Mouse (Mus musculus) liver, embryonic 16.5 days (tissue): Measurements from ENCODE around the gene Pithd1. TPM values are rescaled to one million over a fixed set of nuclear protein-coding genes. Genes with fewer than 3 reads are reported as not detected.
A peak's percentile ranks its signal among the peaks of the same experiment; 100 is the strongest.
"Not testable (repeated sequence)": the region's sequence is repeated elsewhere in the genome, so short reads cannot be mapped to it uniquely, and the experiment has no call there.

Source experiments
- ATAC-seq: fragments of 200-750 bp; cut with Nextera tagmentation; 2 replicates; pipeline ENCODE4 v1.8.0; 2017; ENCODE audit warnings: low read depth, mild to moderate bottlenecking, moderate number of reproducible peaks, moderate library complexity
- H3K27ac ChIP-seq: fragments of 300-500 bp; sonication (generic); 2 replicates; pipeline ENCODE4 v1.5.1; 2014; ENCODE audit warnings: mild to moderate bottlenecking, low read length
- H3K27me3 ChIP-seq: fragments of 300-500 bp; sonication (generic); 2 replicates; pipeline ENCODE4 v1.6.1; 2014; ENCODE audit warnings: low read depth, low read length, mixed read lengths; ENCODE audit not compliant: control insufficient read depth, insufficient read depth
- H3K36me3 ChIP-seq: fragments of 300-500 bp; sonication (generic); 2 replicates; pipeline ENCODE4 v1.6.1; 2014; ENCODE audit warnings: mild to moderate bottlenecking; ENCODE audit not compliant: control insufficient read depth, insufficient read depth
- H3K4me1 ChIP-seq: fragments of 300-500 bp; sonication (generic); 2 replicates; pipeline ENCODE4 v1.6.1; 2014; ENCODE audit warnings: low read depth, low read length, mixed read lengths; ENCODE audit not compliant: control insufficient read depth
- H3K4me2 ChIP-seq: fragments of 300-500 bp; sonication (generic); 2 replicates; pipeline ENCODE4 v1.6.1; 2014; ENCODE audit warnings: low read depth, low read length, mixed read lengths
- H3K4me3 ChIP-seq: fragments of 300-500 bp; sonication (generic); 2 replicates; pipeline ENCODE4 v1.5.1; 2014; ENCODE audit warnings: low read depth, mild to moderate bottlenecking, low read length
- H3K9ac ChIP-seq: fragments of 300-500 bp; sonication (generic); 2 replicates; pipeline ENCODE4 v1.6.1; 2014; ENCODE audit warnings: low read depth, low read length
- H3K9me3 ChIP-seq: fragments of 300-500 bp; sonication (generic); replicated peaks from 2 replicates; pipeline ENCODE4 v1.6.1; 2016; ENCODE audit warnings: low read length; ENCODE audit not compliant: control insufficient read depth
- WGBS: fragments of 180-500 bp; shearing (Covaris S2); extraction: QIAGEN DNeasy Blood & Tissue Kit; methylation state at CpG from one replicate; pipeline ENCODE4 v1.1.7; 2014; ENCODE audit not compliant: insufficient replicate concordance; 5-methylcytosine and 5-hydroxymethylcytosine counted together
- polyA plus RNA-seq: library from polyadenylated mRNA; unstranded; fragments of >200 nt; fragmentation: Nextera tagmentation; extraction: Ambion mirVana; gene quantifications from 2 replicates; pipeline ENCODE4 v1.2.1, GENCODE M21; 2015

Gene Pithd1
- polyA plus RNA-seq, 1 experiment from 2014 or later = 61.4 TPM

DNA sequence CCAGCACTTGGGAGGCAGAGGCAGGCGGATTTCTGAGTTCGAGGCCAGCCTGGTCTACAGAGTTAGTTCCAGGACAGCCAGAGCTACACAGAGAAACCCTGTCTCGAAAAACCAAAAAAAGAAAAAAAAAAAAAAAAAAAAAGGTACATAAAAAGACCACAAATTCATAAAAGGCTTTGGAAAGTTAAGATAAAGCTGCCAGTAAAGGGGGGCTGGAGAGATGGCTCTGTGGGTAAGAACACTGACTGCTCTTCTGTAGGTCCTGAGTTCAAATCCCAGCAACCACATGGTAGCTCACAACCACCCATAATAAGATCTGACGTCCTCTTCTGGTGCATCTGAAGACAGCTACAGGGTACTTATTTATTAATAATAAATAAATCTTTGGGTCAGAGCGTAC, 6.8 kb downstream of the Pithd1 start:
- not testable (repeated sequence) for H3K27me3 ChIP-seq, H3K9me3 ChIP-seq, H3K27ac ChIP-seq, H3K4me3 ChIP-seq, H3K4me2 ChIP-seq, H3K9ac ChIP-seq, ATAC-seq
- WGBS = 81% methylated on average over 5 of the region's 5 CpGs
- H3K4me1 ChIP-seq = peaks cover 14% of the 10 kb centered on the region
- peaks cover 52% of the 10 kb centered on the region for H3K36me3 ChIP-seq

DNA sequence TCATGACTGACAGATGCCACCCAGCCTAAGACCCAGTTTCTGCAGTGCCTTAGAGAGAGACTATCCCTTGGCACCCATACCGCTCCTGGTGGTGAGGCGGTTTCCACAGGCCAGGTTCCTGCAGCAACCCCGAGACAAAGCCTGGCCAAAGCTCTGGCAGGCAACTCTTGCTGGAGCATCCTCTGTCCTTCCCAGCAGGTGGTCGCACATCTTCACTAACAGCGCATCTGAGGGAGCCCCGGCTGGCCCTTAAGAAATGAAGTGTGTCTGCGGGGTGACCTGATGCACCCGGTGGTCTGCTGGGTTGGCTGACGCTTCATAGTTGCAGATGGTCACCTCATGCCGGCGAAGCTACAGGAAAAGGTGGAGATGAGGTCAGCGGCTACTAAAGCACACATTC, 10.9 kb downstream of the Pithd1 start:
- H3K4me3 ChIP-seq = no peak overlapping the region
- no peak overlapping the region for H3K9ac ChIP-seq
- no peaks in the 10 kb centered on the region for H3K27me3 ChIP-seq
- 92% methylated on average over 12 of the region's 12 CpGs for WGBS
- H3K36me3 ChIP-seq = peaks cover 34% of the 10 kb centered on the region
- no peaks in the 10 kb centered on the region for H3K9me3 ChIP-seq
- no peak for ATAC-seq
- H3K4me2 ChIP-seq = no peak overlapping the region
- H3K27ac ChIP-seq = no peak overlapping the region
- peaks cover 22% of the 10 kb centered on the region for H3K4me1 ChIP-seq

DNA sequence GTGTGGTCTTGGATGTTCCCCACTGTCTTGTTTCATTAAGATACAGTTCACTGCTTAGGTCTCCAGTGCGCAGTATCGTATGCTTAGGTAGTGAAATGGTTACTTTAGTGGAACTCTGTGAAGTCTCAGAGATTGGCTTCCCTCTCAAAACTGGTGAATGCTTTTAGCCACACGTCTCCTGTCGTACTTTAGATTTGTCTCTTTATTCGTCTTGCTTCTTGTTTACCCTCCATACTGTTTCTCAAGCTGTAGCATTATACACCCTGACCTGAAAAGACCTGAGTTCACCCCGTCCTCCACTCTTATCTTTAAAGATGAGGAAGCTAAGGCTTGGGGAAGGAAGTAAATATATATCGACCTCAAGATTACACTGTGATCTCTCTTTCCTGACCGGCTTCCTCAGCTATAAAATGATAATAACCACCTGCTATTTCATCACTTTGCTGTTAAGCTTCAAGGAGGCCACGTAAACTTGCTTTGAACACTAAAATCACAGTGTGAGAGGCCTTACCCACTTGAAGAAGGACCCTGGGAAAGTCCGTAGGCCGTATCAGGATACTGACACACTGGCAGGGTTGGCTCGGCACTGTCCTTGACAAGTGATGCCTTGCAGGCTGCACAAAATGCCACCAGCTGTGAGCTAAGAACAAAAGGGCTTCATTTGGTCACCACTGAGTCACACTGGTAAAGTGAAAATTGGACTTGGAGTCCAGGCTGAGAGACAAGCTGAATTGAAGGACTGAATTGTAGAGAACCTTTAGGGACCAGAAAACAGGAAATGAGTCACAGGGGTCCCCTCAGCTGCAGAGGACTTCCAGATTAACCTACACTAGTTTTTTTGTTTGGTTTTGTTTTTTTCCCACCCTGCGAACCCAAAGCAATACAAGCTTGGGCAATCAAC, 13.9 kb downstream of the Pithd1 start:
- peak overlapping the region; percentile 73 for H3K27ac ChIP-seq
- peak overlapping the region; percentile 97 for H3K9ac ChIP-seq
- H3K4me1 ChIP-seq = peaks cover 25% of the 10 kb centered on the region
- 27% methylated on average over 13 of the region's 13 CpGs for WGBS
- H3K36me3 ChIP-seq = peaks cover 45% of the 10 kb centered on the region
- H3K4me2 ChIP-seq = peak overlapping the region; percentile 93
- H3K27me3 ChIP-seq = no peaks in the 10 kb centered on the region
- no peaks in the 10 kb centered on the region for H3K9me3 ChIP-seq
- peak overlapping the region; percentile 94 for H3K4me3 ChIP-seq
- ATAC-seq = no peak

DNA sequence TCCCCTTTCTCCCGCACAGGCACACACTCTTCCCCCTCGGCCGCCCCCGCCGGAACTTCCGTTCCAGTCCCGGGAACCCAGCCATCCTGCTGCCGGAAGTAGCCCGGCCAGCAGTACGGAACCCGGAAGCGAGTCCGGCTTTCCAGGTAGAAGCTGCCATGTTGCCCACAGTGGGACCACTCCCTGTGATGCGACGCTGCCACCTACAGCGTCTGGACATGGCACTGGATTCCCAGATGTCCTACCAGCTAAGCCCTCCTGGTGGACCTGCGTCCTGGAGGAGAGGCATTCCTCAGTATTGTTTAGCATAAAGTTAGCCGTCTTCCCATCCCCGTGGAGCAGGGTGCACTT, 14.5 kb downstream of the Pithd1 start, which contains the start of gene Lypla2:
Gene Lypla2 (minus strand): TSS at position 71 of the 351 bp plus-strand sequence.
- peak; percentile 73 for ATAC-seq
- no peaks in the 10 kb centered on the region for H3K27me3 ChIP-seq
- H3K9me3 ChIP-seq = no peaks in the 10 kb centered on the region
- peaks cover 25% of the 10 kb centered on the region for H3K4me1 ChIP-seq
- H3K9ac ChIP-seq = peak within 1 kb of the TSS; percentile 97
- H3K36me3 ChIP-seq = peaks cover 49% of the 10 kb centered on the region
- peak within 1 kb of the TSS; percentile 93 for H3K4me2 ChIP-seq
- WGBS = 2% methylated on average over 19 of the region's 19 CpGs
- H3K27ac ChIP-seq = peak within 1 kb of the TSS; percentile 73
- H3K4me3 ChIP-seq = peak within 1 kb of the TSS; percentile 94

DNA sequence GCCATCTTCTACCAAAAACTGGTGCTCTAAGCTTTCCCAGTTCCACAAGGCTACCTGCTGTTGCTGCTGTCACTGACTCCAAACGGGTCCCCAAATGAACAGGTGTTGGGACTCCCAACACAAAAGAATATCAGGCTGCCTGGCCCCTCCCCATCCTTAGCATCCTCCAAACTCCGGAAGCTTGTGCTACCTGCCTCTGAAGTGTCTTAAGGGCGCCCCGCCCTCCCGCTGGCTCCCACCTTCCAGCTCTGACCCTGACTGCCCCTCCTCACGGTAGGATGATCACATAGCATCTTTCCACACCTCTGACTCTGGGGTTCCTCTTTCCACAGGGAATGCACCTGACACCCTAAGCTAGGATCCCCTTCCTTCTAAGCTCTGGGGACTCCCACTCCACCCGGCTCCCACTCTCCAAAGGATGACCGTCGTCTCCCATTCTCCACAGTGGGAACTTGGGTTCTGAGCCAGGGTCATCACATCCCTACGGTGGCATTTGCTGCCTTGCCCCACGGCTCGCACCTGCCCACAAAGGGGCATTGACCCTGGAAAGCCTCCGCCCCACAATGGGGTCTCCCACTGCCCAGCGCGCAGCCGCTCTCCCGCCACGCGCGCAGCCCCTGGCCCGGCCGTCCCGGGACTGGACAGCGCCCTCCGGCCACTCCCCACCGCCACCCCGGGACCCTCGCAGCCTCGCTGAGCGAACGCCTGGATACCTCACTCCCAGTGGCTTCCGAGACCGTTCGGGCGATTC, 15.1 kb downstream of the Pithd1 start:
- peak overlapping the region; percentile 93 for H3K4me2 ChIP-seq
- H3K27me3 ChIP-seq = no peaks in the 10 kb centered on the region
- no peaks in the 10 kb centered on the region for H3K9me3 ChIP-seq
- 1% methylated on average over 34 of the region's 35 CpGs for WGBS
- H3K27ac ChIP-seq = peak overlapping the region; percentile 73
- peak overlapping the region; percentile 94 for H3K4me3 ChIP-seq
- peak overlapping the region; percentile 97 for H3K9ac ChIP-seq
- ATAC-seq = 0 out of 2 replicates have a peak, but pooled peaks have one; percentile 12
- peaks cover 50% of the 10 kb centered on the region for H3K36me3 ChIP-seq
- H3K4me1 ChIP-seq = peaks cover 25% of the 10 kb centered on the region

DNA sequence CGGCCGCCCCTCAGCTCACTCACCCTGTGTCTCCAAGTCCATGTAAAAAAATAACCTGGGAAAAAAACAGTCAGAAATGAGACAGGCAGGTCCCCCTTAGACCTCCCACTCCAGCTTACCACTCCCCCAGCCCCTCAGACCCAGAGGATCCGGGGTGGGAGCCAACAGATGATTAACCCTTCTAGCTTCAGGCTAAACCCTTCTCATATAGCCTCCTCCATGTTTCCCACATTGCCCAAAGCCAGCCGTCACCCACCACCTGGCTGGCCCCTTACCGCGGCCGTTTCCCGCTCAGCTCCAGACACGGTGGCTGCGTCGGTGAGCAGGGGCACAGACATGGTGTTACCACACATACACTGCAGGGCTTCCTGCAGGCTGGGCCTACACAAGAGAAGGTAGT, 16.5 kb downstream of the Pithd1 start:
- Histone ChIP-seq H3K4me3 (no peak overlapping the region), H3K4me1 (peaks cover 25% of the 10 kb centered on the region), H3K27ac (no peak overlapping the region), H3K4me2 (no peak overlapping the region), H3K27me3 (no peaks in the 10 kb centered on the region), H3K9ac (no peak overlapping the region), H3K36me3 (peaks cover 39% of the 10 kb centered on the region), H3K9me3 (no peaks in the 10 kb centered on the region)
- ATAC-seq = no peak
- WGBS = 75% methylated on average over 11 of the region's 11 CpGs

DNA sequence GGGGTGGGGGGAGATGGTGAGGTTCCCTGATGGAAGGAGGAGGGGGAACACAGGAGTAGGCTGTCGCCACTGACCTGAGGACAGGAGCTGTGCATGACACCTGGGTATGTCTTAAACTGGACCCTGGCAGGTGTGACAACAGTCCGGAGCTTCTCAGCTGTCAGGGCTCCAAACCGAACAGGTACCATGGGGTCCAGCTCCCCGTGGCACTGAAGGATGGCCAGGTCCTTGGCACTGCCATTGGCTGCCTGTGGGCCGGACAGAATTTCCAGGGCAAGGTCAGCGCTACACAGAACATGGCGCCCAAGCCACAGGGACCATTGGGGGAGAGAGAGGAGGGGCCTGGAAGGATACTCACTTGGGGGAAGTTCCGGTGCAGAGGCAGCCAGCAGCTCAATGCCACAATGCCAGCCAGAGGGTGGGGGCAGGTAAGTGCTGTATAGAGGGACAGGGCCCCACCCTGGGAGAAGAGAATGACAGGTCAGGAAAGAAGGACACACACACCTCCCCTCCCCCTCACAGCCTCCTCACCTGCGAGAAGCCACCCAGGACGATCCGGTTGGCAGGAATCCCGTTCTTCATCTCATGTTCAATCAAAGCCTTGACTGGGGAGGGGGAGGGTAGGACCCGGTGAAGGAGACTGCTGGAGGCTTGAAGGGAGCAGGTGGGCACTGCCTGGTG, 17.9 kb downstream of the Pithd1 start:
- WGBS = 87% methylated on average over 13 of the region's 13 CpGs

DNA sequence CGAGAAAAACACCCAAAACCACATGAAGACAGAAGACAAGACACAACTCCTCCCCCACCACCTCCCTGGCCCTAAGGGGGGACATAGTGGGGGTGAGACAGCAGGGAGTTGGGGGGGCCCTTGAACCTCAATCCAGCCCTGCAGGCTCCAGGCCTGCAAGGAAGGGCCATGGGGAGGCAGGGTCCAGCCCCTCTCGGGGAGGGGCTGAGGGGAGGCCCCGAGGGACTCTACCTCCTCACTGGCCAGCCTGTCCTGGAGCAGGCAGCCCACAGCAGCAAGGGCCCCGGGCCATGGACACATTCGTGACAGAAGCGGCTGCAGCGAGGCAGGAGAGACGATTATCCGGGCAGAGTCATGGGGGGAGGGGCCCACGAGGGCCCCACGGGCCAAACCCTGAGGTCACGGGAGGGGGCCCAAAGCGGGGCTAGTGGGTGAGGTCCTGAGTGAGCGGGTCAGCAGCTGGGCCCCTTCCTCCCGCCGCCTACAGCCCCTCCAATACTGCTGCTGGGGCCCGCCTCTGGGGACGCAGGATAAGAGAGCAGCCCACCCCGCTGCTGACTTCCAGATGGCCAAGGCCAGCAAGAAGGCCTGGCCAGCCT, 18.7 kb downstream of the Pithd1 start:
- Histone ChIP-seq H3K36me3 (peaks cover 28% of the 10 kb centered on the region), H3K9ac (no peak overlapping the region), H3K4me2 (no peak overlapping the region), H3K4me1 (peaks cover 29% of the 10 kb centered on the region), H3K27me3 (no peaks in the 10 kb centered on the region), H3K9me3 (no peaks in the 10 kb centered on the region), H3K27ac (no peak overlapping the region), H3K4me3 (no peak overlapping the region)
- no peak for ATAC-seq
- WGBS = 72% methylated on average over 19 of the region's 19 CpGs

More for the DNA sequence above, 17.9 kb downstream of the Pithd1 start:
- Histone ChIP-seq H3K27me3 (no peaks in the 10 kb centered on the region), H3K9ac (no peak overlapping the region), H3K9me3 (no peaks in the 10 kb centered on the region), H3K27ac (no peak overlapping the region), H3K4me3 (no peak overlapping the region), H3K4me1 (peaks cover 32% of the 10 kb centered on the region), H3K4me2 (no peak overlapping the region), H3K36me3 (peaks cover 28% of the 10 kb centered on the region)
- ATAC-seq = no peak
